Mouse (Mus musculus): ENCODE data around the gene Elp4.

DNA sequence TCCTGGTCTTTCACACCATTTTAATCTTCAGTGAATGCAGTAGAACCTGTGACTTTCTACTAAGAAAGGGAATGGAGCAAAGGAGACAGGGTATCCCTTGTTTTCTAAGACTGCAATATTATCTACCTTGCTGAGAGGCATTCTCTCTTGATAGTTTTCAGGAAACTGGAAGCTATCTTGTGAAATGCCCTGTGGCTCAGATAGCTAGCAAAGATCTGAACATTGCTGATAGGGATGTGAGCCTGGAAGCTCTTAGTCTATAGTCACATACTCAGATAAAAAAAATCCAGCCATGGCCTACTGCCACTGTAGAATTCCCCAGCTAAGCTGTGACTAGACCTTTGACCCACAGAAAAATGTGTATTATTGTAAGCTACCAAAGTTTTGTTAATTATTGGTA, 13.5 kb downstream of the Elp4 start:
- TF ChIP-seq POLR2A (IDR thresholded peaks at IDR 0.05; ENCODE audit: insufficient read depth, low read depth, low read length), result no peak
- TF ChIP-seq CTCF (IDR thresholded peaks at IDR 0.05; ENCODE audit: insufficient read depth, low read depth, low read length), result no peak
